ENCODE assay signal across 9 mouse cellular contexts in the genomic region with DNA sequence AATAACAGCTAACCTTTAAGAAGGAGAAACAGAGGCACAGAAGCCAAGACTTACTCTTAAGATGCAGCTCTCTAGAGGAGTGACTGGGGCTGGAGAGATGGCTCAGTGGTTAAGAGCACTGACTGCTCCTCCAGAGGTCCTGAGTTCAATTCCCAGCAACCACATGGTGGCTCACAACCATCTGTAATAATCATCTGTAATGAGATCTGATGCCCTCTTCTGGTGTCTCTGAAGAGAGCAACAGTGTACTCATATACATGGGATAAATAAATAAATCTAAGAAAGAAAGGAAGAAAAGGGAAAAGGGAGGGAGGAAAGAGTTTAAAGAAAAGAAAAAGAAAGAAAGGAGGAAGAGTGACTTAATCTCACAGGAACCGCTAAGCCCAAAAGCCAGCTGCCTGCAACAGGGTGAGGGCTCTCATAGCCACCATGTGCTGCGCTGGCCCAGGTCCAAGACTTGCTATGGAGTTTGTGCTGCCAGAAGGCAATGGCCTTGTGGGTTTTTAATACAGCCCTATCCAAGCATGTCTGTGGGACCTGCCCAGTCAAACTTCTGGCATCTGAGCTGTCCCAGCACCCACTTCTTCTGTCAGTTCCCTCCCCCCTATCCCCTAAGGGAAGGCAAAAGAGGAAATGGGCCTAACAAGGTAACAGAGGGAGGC.
DNase-seq lines count a peak whose midpoint lies in the region; ATAC-seq and TF ChIP-seq lines count a peak whose summit lies in the region.
"Had no signal": no experiment of that assay in that cellular context is flagged by ENCODE, and none has a peak within 500 bp of the region (broad histone marks: within the 10 kb centered on the region; RNA-seq: fewer than 3 reads in every experiment).

No protein-coding gene starts in this region.

- 66% methylated on average over 2 of the region's 2 CpGs for WGBS in liver, embryonic 14.5 days (ENCODE audit: insufficient replicate concordance)
- 83% methylated on average over 2 of the region's 2 CpGs for WGBS in liver, embryonic 11.5 days
- 60% methylated on average over 2 of the region's 2 CpGs for WGBS in lung, postnatal 0 days

- no peaks in the 10 kb centered on the region for H3K27me3 ChIP-seq in liver, embryonic 14.5 days (ENCODE audit: control insufficient read depth, insufficient read depth, low read length)
- H3K27me3 ChIP-seq in liver, embryonic 11.5 days (replicated peaks; ENCODE audit: control insufficient read depth, insufficient read depth, low read length), result no peaks in the 10 kb centered on the region
- no peaks in the 10 kb centered on the region for H3K27me3 ChIP-seq in lung, postnatal 0 days (replicated peaks; ENCODE audit: insufficient read depth, low read length)

- no peak overlapping the region for H3K9ac ChIP-seq in liver, embryonic 14.5 days (replicated peaks)
- no peak overlapping the region for H3K9ac ChIP-seq in liver, embryonic 11.5 days (ENCODE audit: low read depth, low read length)
- H3K9ac ChIP-seq in lung, postnatal 0 days (replicated peaks; ENCODE audit: low read depth), result no peak overlapping the region

- no peak for TF ChIP-seq EP300 in liver, embryonic 14.5 days (IDR thresholded peaks at IDR 0.05; ENCODE audit: low read depth)
- TF ChIP-seq EP300 in lung, postnatal 0 days (IDR thresholded peaks at IDR 0.05), result no peak

- no peaks in the 10 kb centered on the region for H3K36me3 ChIP-seq in liver, embryonic 14.5 days (replicated peaks; ENCODE audit: control insufficient read depth, insufficient read depth, low read depth)
- H3K36me3 ChIP-seq in liver, embryonic 11.5 days (ENCODE audit: control insufficient read depth, insufficient read depth, low read length), result no peaks in the 10 kb centered on the region
- H3K36me3 ChIP-seq in lung, postnatal 0 days (ENCODE audit: insufficient read depth, low read length), result no peaks in the 10 kb centered on the region

- no peaks in the 10 kb centered on the region for H3K9me3 ChIP-seq in liver, embryonic 14.5 days (ENCODE audit: control insufficient read depth, low read length)
- no peaks in the 10 kb centered on the region for H3K9me3 ChIP-seq in liver, embryonic 11.5 days (ENCODE audit: control insufficient read depth, low read length)
- no peaks in the 10 kb centered on the region for H3K9me3 ChIP-seq in lung, postnatal 0 days (ENCODE audit: low read length)

- no peak overlapping the region for H3K27ac ChIP-seq in liver, embryonic 14.5 days
- H3K27ac ChIP-seq in liver, embryonic 11.5 days (ENCODE audit: low read depth, low read length), result no peak overlapping the region
- no peak overlapping the region for H3K27ac ChIP-seq in lung, postnatal 0 days (ENCODE audit: low read length)

- ATAC-seq in liver, embryonic 14.5 days (ENCODE audit: insufficient read depth), result no peak
- ATAC-seq in liver, embryonic 11.5 days (replicated peaks; ENCODE audit: low FRiP score), result no peak
- ATAC-seq in lung, postnatal 0 days, result peak; percentile 41; the same call in 1 of the 2 replicates

- TF ChIP-seq CTCF in liver, embryonic 14.5 days (IDR thresholded peaks at IDR 0.05; ENCODE audit: low read depth), result 0 out of 2 replicates have a peak, but pooled peaks have one; percentile 5
- peak; percentile 37; the same call in 1 of the 2 replicates for TF ChIP-seq CTCF in lung, postnatal 0 days (IDR thresholded peaks at IDR 0.05)

- no peak overlapping the region for H3K4me2 ChIP-seq in liver, embryonic 14.5 days (ENCODE audit: low read depth)
- no peak overlapping the region for H3K4me2 ChIP-seq in liver, embryonic 11.5 days
- H3K4me2 ChIP-seq in lung, postnatal 0 days (replicated peaks; ENCODE audit: low read depth, low read length), result no peak overlapping the region

- no peak overlapping the region for H3K4me3 ChIP-seq in liver, embryonic 14.5 days (ENCODE audit: insufficient read depth in 1 of 2, low read depth in 2 of 2, low read length in 2 of 2)
- no peak overlapping the region for H3K4me3 ChIP-seq in liver, embryonic 11.5 days (ENCODE audit: low read depth, low read length)
- no peak overlapping the region for H3K4me3 ChIP-seq in lung, postnatal 0 days (ENCODE audit: low read depth, low read length)

- H3K4me1 ChIP-seq in liver, embryonic 14.5 days (replicated peaks; ENCODE audit: control insufficient read depth in 2 of 2, insufficient read depth in 2 of 2, low read length in 1 of 2), result no peaks in the 10 kb centered on the region; a peak in 1 of 4 replicates
- 0 out of 2 replicates have a peak, but pooled peaks cover 4% of the 10 kb centered on the region for H3K4me1 ChIP-seq in liver, embryonic 11.5 days (replicated peaks; ENCODE audit: control insufficient read depth, insufficient read depth, low read length)
- H3K4me1 ChIP-seq in lung, postnatal 0 days (ENCODE audit: insufficient read depth, low read depth, low read length), result no peaks in the 10 kb centered on the region

- DNase-seq in gastrocnemius, postnatal 10 days, result peak; percentile 45
- no peak for DNase-seq in gastrocnemius, adult 8-10 months (ENCODE audit: low spot score in 2 of 2)
- DNase-seq in liver, embryonic 14.5 days (ENCODE audit: low read depth in 3 of 3, low spot score in 3 of 3), result no peak
- DNase-seq in liver, embryonic 11.5 days (ENCODE audit: low spot score), result no peak
- DNase-seq in cerebellum, adult 11 months, result peak; percentile 56
- peak; percentile 50 for DNase-seq in lung, postnatal 0 days (ENCODE audit: low spot score)
- DNase-seq in thymus, postnatal 36 days, result no peak
- DNase-seq in frontal cortex, postnatal 10 days (ENCODE audit: low spot score in 2 of 2), result no peak
- DNase-seq: kidney, adult 2 months had no signal

Comparison
In these comparisons a context has a peak if more than half of its experiments do, and no peak if none do; other contexts are left out.
1. DNase-seq: peak in gastrocnemius, postnatal 10 days (single experiment), cerebellum, adult 11 months (single experiment) and lung, postnatal 0 days (single experiment); none in gastrocnemius, adult 8-10 months (0 of 2), liver, embryonic 14.5 days (0 of 3), liver, embryonic 11.5 days (single experiment), thymus, postnatal 36 days (0 of 2) and frontal cortex, postnatal 10 days (0 of 2).